Comparison of ENCODE assay signal across 8 mouse cellular contexts in the genomic region with DNA sequence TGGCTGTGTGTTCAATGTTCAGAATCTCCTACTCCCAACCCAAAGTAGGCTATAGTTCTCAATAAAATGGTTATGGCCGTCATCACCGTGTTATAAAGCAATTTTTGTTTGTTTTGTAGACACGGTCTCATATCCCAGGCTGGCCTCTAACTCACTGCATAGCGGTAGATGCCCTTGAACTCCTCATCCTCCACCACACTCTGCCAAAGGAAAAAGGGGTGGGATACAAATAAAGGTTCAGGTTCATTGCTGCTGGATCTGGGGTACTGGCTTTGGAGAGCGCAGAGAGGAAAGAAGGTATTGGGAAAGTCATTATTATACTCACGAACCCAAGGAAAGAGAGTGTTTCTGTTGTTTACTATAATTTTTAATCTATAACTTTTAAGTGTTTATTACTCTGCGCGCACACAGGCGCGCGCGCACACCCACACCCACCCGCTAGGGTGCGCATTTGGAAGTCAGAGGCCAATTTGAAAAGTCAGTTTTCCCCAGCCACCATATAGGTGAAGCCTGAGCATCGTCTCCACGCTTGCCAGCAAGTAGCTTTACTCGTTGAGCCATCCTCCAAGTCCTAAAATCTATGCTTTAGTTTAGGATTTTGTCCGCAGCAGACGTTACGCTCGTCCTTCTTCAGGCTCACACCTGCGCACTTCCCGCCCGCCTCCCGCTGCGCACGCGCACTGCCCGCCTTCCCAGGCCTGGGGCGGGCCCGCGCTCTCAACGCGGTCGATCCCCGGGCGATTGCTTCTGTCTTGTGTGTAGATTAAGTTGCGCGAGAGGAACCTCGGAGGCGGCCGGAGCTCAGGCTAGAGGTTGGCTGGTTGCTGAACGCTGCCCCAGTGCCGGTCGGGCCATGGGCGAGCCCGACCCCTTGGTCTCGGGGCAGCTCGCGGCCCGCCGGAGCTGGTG. TPM values are rescaled to one million over a fixed set of nuclear protein-coding genes. Genes with fewer than 3 reads are reported as not detected.
DNase-seq lines count a peak whose midpoint lies in the region; ATAC-seq and TF ChIP-seq lines count a peak whose summit lies in the region.

A gene (plus strand): TSS at position 676 of the 909 bp plus-strand sequence.
A gene (plus strand): TSS at position 762 of the 909 bp plus-strand sequence.

- peak within 1 kb of the TSS; percentile 93 for H3K27ac ChIP-seq in forebrain, embryonic 16.5 days (ENCODE audit: low read length)
- H3K27ac ChIP-seq in layer of hippocampus, adult 2 months, result peak within 1 kb of the TSS; percentile 94
- peak within 1 kb of the TSS; percentile 97 for H3K27ac ChIP-seq in lung, embryonic 14.5 days (ENCODE audit: low read depth)
- peak within 1 kb of the TSS; percentile 82 for H3K27ac ChIP-seq in olfactory bulb, adult 2 months (ENCODE audit: insufficient read depth, low read depth, low read length)
- H3K27ac ChIP-seq in thymus, adult 2 months (ENCODE audit: control insufficient read depth, insufficient read depth, low read length), result peak within 1 kb of the TSS; percentile 3; the same call in 1 of the 2 replicates

- H3K27me3 ChIP-seq in G1E (ENCODE audit: insufficient read depth, low read length), result no peaks in the 10 kb centered on the region
- H3K27me3 ChIP-seq in forebrain, embryonic 16.5 days (replicated peaks; ENCODE audit: control insufficient read depth, insufficient read depth, low read length), result no peaks in the 10 kb centered on the region
- no peaks in the 10 kb centered on the region for H3K27me3 ChIP-seq in lung, embryonic 14.5 days (ENCODE audit: insufficient read depth, low read length)
- no peaks in the 10 kb centered on the region for H3K27me3 ChIP-seq in thymus, adult 2 months (ENCODE audit: control insufficient read depth, insufficient read depth, low read length)

- H3K4me1 ChIP-seq in G1E (ENCODE audit: insufficient read depth, low read depth, low read length), result peaks cover 41% of the 10 kb centered on the region
- H3K4me1 ChIP-seq in forebrain, embryonic 16.5 days (replicated peaks; ENCODE audit: control insufficient read depth, insufficient read depth, low read length), result peaks cover 31% of the 10 kb centered on the region
- H3K4me1 ChIP-seq in lung, embryonic 14.5 days (ENCODE audit: insufficient read depth), result 0 out of 2 replicates have a peak, but pooled peaks cover 6% of the 10 kb centered on the region
- peaks cover 10% of the 10 kb centered on the region for H3K4me1 ChIP-seq in olfactory bulb, adult 2 months (ENCODE audit: control insufficient read depth, insufficient read depth, low read length)
- H3K4me1 ChIP-seq in thymus, adult 2 months (replicated peaks; ENCODE audit: control insufficient read depth, insufficient read depth, low read length), result peaks cover 15% of the 10 kb centered on the region

- H3K9me3 ChIP-seq in G1E (replicated peaks), result no peaks in the 10 kb centered on the region
- no peaks in the 10 kb centered on the region for H3K9me3 ChIP-seq in forebrain, embryonic 16.5 days (ENCODE audit: control insufficient read depth, low read length)
- no peaks in the 10 kb centered on the region for H3K9me3 ChIP-seq in lung, embryonic 14.5 days (ENCODE audit: low read depth, low read length)

- H3K9ac ChIP-seq in forebrain, embryonic 16.5 days (replicated peaks; ENCODE audit: low read depth, low read length), result peak within 1 kb of the TSS; percentile 98
- H3K9ac ChIP-seq in lung, embryonic 14.5 days, result peak within 1 kb of the TSS; percentile 98

- TF ChIP-seq POLR2A in olfactory bulb, adult 2 months (IDR thresholded peaks at IDR 0.05; ENCODE audit: insufficient read depth, low read depth, low read length), result peak; percentile 79
- peak; percentile 83 for TF ChIP-seq POLR2A in thymus, adult 2 months (IDR thresholded peaks at IDR 0.05; ENCODE audit: control insufficient read depth, extremely low read depth, insufficient read depth, low read length, poor library complexity)

- 2% methylated on average over 52 of the region's 52 CpGs for WGBS in forebrain, embryonic 16.5 days
- 2% methylated on average over 52 of the region's 52 CpGs for WGBS in lung, embryonic 14.5 days
- WGBS in olfactory bulb, adult 2 months, result 2% methylated on average over 52 of the region's 52 CpGs
- 2% methylated on average over 52 of the region's 52 CpGs for WGBS in thymus, adult 2 months

- peak; percentile 73 for ATAC-seq in G1E (ENCODE audit: extremely low read depth, insufficient number of reproducible peaks, low FRiP score, poor library complexity, severe bottlenecking)
- peak; percentile 97 for ATAC-seq in forebrain, embryonic 16.5 days
- peak; percentile 91 for ATAC-seq in lung, embryonic 14.5 days (ENCODE audit: insufficient read depth)

- H3K36me3 ChIP-seq in G1E (replicated peaks), result peaks cover 29% of the 10 kb centered on the region
- H3K36me3 ChIP-seq in forebrain, embryonic 16.5 days (ENCODE audit: control insufficient read depth, insufficient read depth), result no peaks in the 10 kb centered on the region
- H3K36me3 ChIP-seq in lung, embryonic 14.5 days (ENCODE audit: insufficient read depth), result peaks cover 2% of the 10 kb centered on the region
- H3K36me3 ChIP-seq in thymus, adult 2 months (ENCODE audit: control insufficient read depth, insufficient read depth, low read length), result no peaks in the 10 kb centered on the region; the same call in 1 of the 2 replicates

- peak within 1 kb of the TSS; percentile 92 for H3K4me3 ChIP-seq in G1E (ENCODE audit: low read depth, low read length)
- peak within 1 kb of the TSS; percentile 90 for H3K4me3 ChIP-seq in forebrain, embryonic 16.5 days (replicated peaks; ENCODE audit: low read length)
- H3K4me3 ChIP-seq in layer of hippocampus, adult 2 months, result peak within 1 kb of the TSS; percentile 84
- H3K4me3 ChIP-seq in lung, embryonic 14.5 days (ENCODE audit: low read depth, low read length), result peak within 1 kb of the TSS; percentile 99
- peak within 1 kb of the TSS; percentile 98 for H3K4me3 ChIP-seq in olfactory bulb, adult 2 months (ENCODE audit: insufficient read depth, low read depth, low read length)
- peak within 1 kb of the TSS; percentile 73 for H3K4me3 ChIP-seq in thymus, adult 2 months (ENCODE audit: control insufficient read depth, insufficient read depth, low read length)

- intact Hi-C loops in heart, postnatal 36 days (cut with DNase I), result loop anchor here (2.0 to 5.0 kb wide), 2 partner anchors 46 to 103 kb away; a partner anchor contains a TSS

- no peak for TF ChIP-seq CTCF in G1E (IDR thresholded peaks at IDR 0.05; ENCODE audit: low read depth, low read length)
- peak; percentile 85 for TF ChIP-seq CTCF in layer of hippocampus, adult 2 months (conservative IDR thresholded peaks at IDR 0.05)
- TF ChIP-seq CTCF in lung, embryonic 14.5 days (IDR thresholded peaks at IDR 0.05; ENCODE audit: low read depth), result peak; percentile 71
- TF ChIP-seq CTCF in olfactory bulb, adult 2 months (IDR thresholded peaks at IDR 0.05; ENCODE audit: insufficient read depth, low read depth, low read length), result peak; percentile 94
- TF ChIP-seq CTCF in thymus, adult 2 months (IDR thresholded peaks at IDR 0.05; ENCODE audit: borderline replicate concordance, control insufficient read depth, extremely low read depth, insufficient read depth, low read length, poor library complexity), result peak; percentile 90

- peak; percentile 85 for DNase-seq in G1E (ENCODE audit: low spot score)
- peak; percentile 92 to 96 for DNase-seq in cerebellum, adult 18-20 months
- peak; percentile 93 to 94 for DNase-seq in heart, postnatal 36 days
- DNase-seq in layer of hippocampus, adult 2 months (ENCODE audit: low spot score in 2 of 2), result peak; percentile 90 to 95
- DNase-seq in lung, embryonic 14.5 days, result peak; percentile 97
- DNase-seq in thymus, adult 2 months, result peak; percentile 93

- H3K4me2 ChIP-seq in forebrain, embryonic 16.5 days (ENCODE audit: low read length), result peak within 1 kb of the TSS; percentile 78
- peak within 1 kb of the TSS; percentile 92 for H3K4me2 ChIP-seq in lung, embryonic 14.5 days

RNA-seq across cellular contexts. Expression of the first gene that starts in this region (rescaled TPM):
- total RNA-seq in G1E (2014; fragmentation: Nextera tagmentation) (26.2 and 35.4 TPM in 2 replicates), G1E (2017) (29.0 and 37.3 TPM in 2 replicates)
- 28.1 and 29.3 TPM in 2 replicates for polyA plus RNA-seq in G1E (2012)
- polyA plus RNA-seq in forebrain, embryonic 16.5 days (2015; fragmentation: Nextera tagmentation; extraction: Ambion mirVana), result 103 and 104 TPM in 2 replicates
- total RNA-seq in heart, postnatal 36 days (2021), result 10 to 100 TPM; 18.7 to 19.2 TPM
- total RNA-seq in layer of hippocampus, adult 2 months (2021), result 10 to 100 TPM; 48.6 to 50.7 TPM
- 68.8 and 72.1 TPM in 2 replicates for polyA plus RNA-seq in lung, embryonic 14.5 days (2014; fragmentation: Nextera tagmentation; extraction: Ambion mirVana)
- not detected in 2 replicates for polyA plus RNA-seq in olfactory bulb, adult 2 months (2012; ENCODE audit: insufficient read depth, insufficient read length, low replicate concordance, missing spikeins)
- 36.8 and 37.2 TPM in 2 replicates for polyA plus RNA-seq in thymus, adult 2 months (2012; rRNA removed)

RNA-seq across cellular contexts. Expression of the second gene that starts in this region (rescaled TPM):
- total RNA-seq in G1E (2014; fragmentation: Nextera tagmentation) (4.2 and 4.8 TPM in 2 replicates), G1E (2017) (9.2 and 11.6 TPM in 2 replicates)
- polyA plus RNA-seq in G1E (2012), result 0.21 and 0.29 TPM in 2 replicates
- polyA plus RNA-seq in forebrain, embryonic 16.5 days (2015; fragmentation: Nextera tagmentation; extraction: Ambion mirVana), result 2.3 and 2.6 TPM in 2 replicates
- total RNA-seq in heart, postnatal 36 days (2021), result under 1 TPM; 0.78 to 0.81 TPM
- 1 to 10 TPM; 5.3 to 5.8 TPM for total RNA-seq in layer of hippocampus, adult 2 months (2021)
- polyA plus RNA-seq in lung, embryonic 14.5 days (2014; fragmentation: Nextera tagmentation; extraction: Ambion mirVana), result 3.0 and 3.4 TPM in 2 replicates
- not detected in 2 replicates for polyA plus RNA-seq in olfactory bulb, adult 2 months (2012; ENCODE audit: insufficient read depth, insufficient read length, low replicate concordance, missing spikeins)
- polyA plus RNA-seq in thymus, adult 2 months (2012; rRNA removed), result 2.2 and 2.3 TPM in 2 replicates

Comparison
In these comparisons a context has a peak if more than half of its experiments do, and no peak if none do; other contexts are left out.
1. Peak in every context shown above with its lines: DNase-seq, ATAC-seq, H3K4me3 ChIP-seq and H3K27ac ChIP-seq.
2. H3K27ac ChIP-seq: peak in every context shown above with its lines; median percentile 97 in lung, embryonic 14.5 days; 94 in layer of hippocampus, adult 2 months; 93 in forebrain, embryonic 16.5 days; 82 in olfactory bulb, adult 2 months; 3 in thymus, adult 2 months.